Mouse (Mus musculus) kidney, adult 9 months (tissue): Measurements from ENCODE around the gene Pde1b.

Source experiments
- DNase-seq: peaks from one replicate; pipeline ENCODE4 v3.0.0; 2022

The Pde1b gene

GRCm38 (mm10) chr15:103552096-103552690 is 49.4 kb downstream of the Pde1b start:
- peak; percentile 73 for DNase-seq

DNA sequence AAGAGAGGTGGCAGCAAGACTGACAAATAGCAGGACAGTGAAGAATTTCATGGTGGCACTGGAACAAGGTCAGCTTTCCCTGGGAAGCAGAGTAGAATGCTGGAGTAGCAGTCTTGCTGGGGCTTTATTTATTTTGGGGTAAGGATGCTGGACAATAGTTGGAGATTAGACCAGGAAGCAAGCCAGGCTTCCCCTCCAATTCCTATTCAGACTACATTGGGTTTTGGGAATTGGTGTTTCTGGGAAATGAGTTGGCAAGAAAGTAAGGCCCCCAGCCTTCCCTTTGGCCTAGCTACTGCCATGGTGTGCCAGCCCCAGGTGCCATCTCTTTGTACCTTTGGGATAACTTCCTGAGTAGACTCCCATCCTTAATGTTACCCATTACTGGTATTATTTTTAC is 62.1 kb downstream of the Pde1b start, which contains the start of gene Glycam1:
Glycam1 (minus strand) TSS at position 101 of the 400 bp plus-strand sequence.
- no peak for DNase-seq
